Mouse (Mus musculus) megakaryocyte-erythroid progenitor cell, adult 5 weeks (primary cell): ENCODE data around the gene Slc19a1. TPM values are rescaled to one million over a fixed set of nuclear protein-coding genes. Genes with fewer than 3 reads are reported as not detected.

Experiments used
- polyA plus RNA-seq: library from polyadenylated mRNA; stranded (reverse); fragments of >175 nt; gene quantifications from 2 replicates; pipeline ENCODE4 v1.2.3, GENCODE M21; 2012

The Slc19a1 gene
- polyA plus RNA-seq: 54.0 and 58.7 TPM in 2 replicates

GRCm38 (mm10) chr10:77031768-77032375 is at the start of gene Slc19a1:
Slc19a1 (plus strand) TSS chr10:77032241.

Other genes with a start within 250 kb of the Slc19a1 start
- gene Pcbp3, start 70.4 kb upstream of the Slc19a1 start, polyA plus RNA-seq: 11.5 and 15.6 TPM in 2 replicates
- gene Col18a1, start 134.3 kb downstream of the Slc19a1 start, polyA plus RNA-seq: 1.6 and 2.9 TPM in 2 replicates
- gene Pofut2, start 227.0 kb downstream of the Slc19a1 start, polyA plus RNA-seq: 64.4 and 64.6 TPM in 2 replicates